In genomic region chr10:21490910-21491309, GRCm38 (mm10) we compare ENCODE assay signal across 16 mouse cellular contexts.
DNase-seq lines count a peak whose midpoint lies in the region; ATAC-seq and TF ChIP-seq lines count a peak whose summit lies in the region.
"Had no signal": no experiment of that assay in that cellular context is flagged by ENCODE, and none has a peak within 500 bp of the region (broad histone marks: within the 10 kb centered on the region; RNA-seq: fewer than 3 reads in every experiment).

No protein-coding gene starts in this region.

- DNase-seq in liver, adult 2 months (ENCODE audit: extremely low read depth, low read depth, low spot score): peak; percentile 12
- peak; percentile 45 to 63 for DNase-seq in kidney, postnatal 4 days
- no peak for DNase-seq in adrenal gland, adult (ENCODE audit: inconsistent age in 2 of 2, low spot score in 1 of 2)
- no peak for DNase-seq in right cerebral cortex, adult 18-20 months
- DNase-seq: adrenal gland, postnatal 25 days; gastrocnemius, postnatal 36 days; thymus, postnatal 14 days had no signal

- H3K9ac ChIP-seq in liver, adult 2 months (ENCODE audit: low read depth, low read length): no peak overlapping the region
- no peak overlapping the region for H3K9ac ChIP-seq in liver, embryonic 12.5 days
- no peak overlapping the region for H3K9ac ChIP-seq in intestine, postnatal 0 days (ENCODE audit: low read depth, low read length)
- H3K9ac ChIP-seq in stomach, embryonic 16.5 days (ENCODE audit: low read length): no peak overlapping the region
- H3K9ac ChIP-seq: embryonic facial prominence, embryonic 13.5 days; limb, embryonic 15.5 days; neural tube, embryonic 15.5 days had no signal

- no peak for TF ChIP-seq CTCF in liver, adult 2 months (IDR thresholded peaks at IDR 0.05; ENCODE audit: low read depth, low read length)
- no peak for TF ChIP-seq CTCF in intestine, postnatal 0 days (IDR thresholded peaks at IDR 0.05; ENCODE audit: low read depth)

- H3K4me2 ChIP-seq in liver, embryonic 12.5 days: no peak overlapping the region
- no peak overlapping the region for H3K4me2 ChIP-seq in intestine, postnatal 0 days (replicated peaks; ENCODE audit: low read depth)
- no peak overlapping the region for H3K4me2 ChIP-seq in stomach, embryonic 16.5 days (ENCODE audit: low read depth, low read length)
- H3K4me2 ChIP-seq: embryonic facial prominence, embryonic 13.5 days; heart, embryonic 11.5 days; limb, embryonic 15.5 days; neural tube, embryonic 15.5 days had no signal

- no peak overlapping the region for H3K27ac ChIP-seq in liver, adult 2 months (replicated peaks; ENCODE audit: insufficient read depth, low read depth, low read length)
- H3K27ac ChIP-seq in liver, embryonic 12.5 days: no peak overlapping the region
- H3K27ac ChIP-seq in intestine, postnatal 0 days (ENCODE audit: low read depth, low read length): no peak overlapping the region; the same call in 1 of the 2 replicates
- H3K27ac ChIP-seq in stomach, embryonic 16.5 days (ENCODE audit: low read length): no peak overlapping the region
- H3K27ac ChIP-seq: embryonic facial prominence, embryonic 13.5 days; forebrain, embryonic 10.5 days; limb, embryonic 15.5 days; neural tube, embryonic 15.5 days had no signal

- H3K9me3 ChIP-seq in liver, embryonic 12.5 days (replicated peaks): no peaks in the 10 kb centered on the region
- H3K9me3 ChIP-seq in intestine, postnatal 0 days (ENCODE audit: control insufficient read depth): no peaks in the 10 kb centered on the region
- H3K9me3 ChIP-seq in stomach, embryonic 16.5 days (replicated peaks; ENCODE audit: control insufficient read depth, low read length): no peaks in the 10 kb centered on the region
- H3K9me3 ChIP-seq: embryonic facial prominence, embryonic 13.5 days; forebrain, embryonic 10.5 days; G1E; limb, embryonic 15.5 days; neural tube, embryonic 15.5 days had no signal

- H3K4me1 ChIP-seq in liver, adult 2 months (ENCODE audit: control insufficient read depth, insufficient read depth, low read length): no peaks in the 10 kb centered on the region
- H3K4me1 ChIP-seq in liver, embryonic 12.5 days: no peaks in the 10 kb centered on the region
- no peaks in the 10 kb centered on the region; the same call in 1 of the 2 replicates for H3K4me1 ChIP-seq in intestine, postnatal 0 days (replicated peaks; ENCODE audit: control insufficient read depth, insufficient read depth, low read length)
- peaks cover 3% of the 10 kb centered on the region; the same call in 1 of the 2 replicates for H3K4me1 ChIP-seq in stomach, embryonic 16.5 days (ENCODE audit: control insufficient read depth, insufficient read depth, low read length)
- H3K4me1 ChIP-seq: embryonic facial prominence, embryonic 13.5 days; limb, embryonic 15.5 days; neural tube, embryonic 15.5 days had no signal

- 46% methylated on average over 8 of the region's 8 CpGs for WGBS in liver, adult 2 months
- WGBS in liver, embryonic 12.5 days (ENCODE audit: insufficient replicate concordance): 43% methylated on average over 8 of the region's 8 CpGs
- 33% methylated on average over 8 of the region's 8 CpGs for WGBS in intestine, postnatal 0 days
- WGBS in stomach, embryonic 16.5 days: 32% methylated on average over 8 of the region's 8 CpGs

- no peaks in the 10 kb centered on the region for H3K79me2 ChIP-seq in liver, adult 2 months (ENCODE audit: control insufficient read depth, insufficient read depth, low read length)

- ATAC-seq in liver, embryonic 12.5 days: no peak
- ATAC-seq in intestine, postnatal 0 days: peak; percentile 87
- ATAC-seq in stomach, embryonic 16.5 days (ENCODE audit: insufficient read depth, low FRiP score): peak; percentile 48

- TF ChIP-seq POLR2A in liver, adult 2 months (IDR thresholded peaks at IDR 0.05; ENCODE audit: extremely low read depth, insufficient read depth, low read length): no peak

- H3K36me3 ChIP-seq in liver, adult 2 months (ENCODE audit: control insufficient read depth, insufficient read depth, low read length): no peaks in the 10 kb centered on the region
- no peaks in the 10 kb centered on the region for H3K36me3 ChIP-seq in liver, embryonic 12.5 days
- no peaks in the 10 kb centered on the region for H3K36me3 ChIP-seq in intestine, postnatal 0 days (ENCODE audit: control insufficient read depth, insufficient read depth)
- no peaks in the 10 kb centered on the region for H3K36me3 ChIP-seq in stomach, embryonic 16.5 days (ENCODE audit: control insufficient read depth, insufficient read depth, low read length)
- H3K36me3 ChIP-seq: embryonic facial prominence, embryonic 13.5 days; forebrain, embryonic 10.5 days; G1E; limb, embryonic 15.5 days; neural tube, embryonic 15.5 days had no signal

- H3K27me3 ChIP-seq in liver, adult 2 months (ENCODE audit: control insufficient read depth, insufficient read depth, low read length): no peaks in the 10 kb centered on the region
- no peaks in the 10 kb centered on the region for H3K27me3 ChIP-seq in liver, embryonic 12.5 days (replicated peaks)
- no peaks in the 10 kb centered on the region for H3K27me3 ChIP-seq in intestine, postnatal 0 days (replicated peaks; ENCODE audit: control insufficient read depth, insufficient read depth, low read length)
- no peaks in the 10 kb centered on the region for H3K27me3 ChIP-seq in stomach, embryonic 16.5 days (ENCODE audit: control insufficient read depth, insufficient read depth, low read length)
- H3K27me3 ChIP-seq: embryonic facial prominence, embryonic 13.5 days; limb, embryonic 15.5 days; neural tube, embryonic 15.5 days had no signal

- no peak overlapping the region for H3K4me3 ChIP-seq in liver, adult 2 months (ENCODE audit: insufficient read depth, low read depth, low read length)
- H3K4me3 ChIP-seq in liver, embryonic 12.5 days: no peak overlapping the region
- H3K4me3 ChIP-seq in intestine, postnatal 0 days (ENCODE audit: low read depth, low read length): no peak overlapping the region
- H3K4me3 ChIP-seq in stomach, embryonic 16.5 days (replicated peaks; ENCODE audit: low read length): no peak overlapping the region
- H3K4me3 ChIP-seq: embryonic facial prominence, embryonic 13.5 days; forebrain, embryonic 10.5 days; limb, embryonic 15.5 days; neural tube, embryonic 15.5 days had no signal

Comparison
In these comparisons a context has a peak if more than half of its experiments do, and no peak if none do; other contexts are left out.
1. DNase-seq: peak in liver, adult 2 months (single experiment) and kidney, postnatal 4 days (2 of 2); none in adrenal gland, adult (0 of 2) and right cerebral cortex, adult 18-20 months (single experiment).